Mouse (Mus musculus) lung, postnatal 36 days (tissue): ENCODE results near the gene Sdhc.

ENCODE experiments used
- DNase-seq: peaks from one replicate; pipeline ENCODE4 v3.0.0; 2022; ENCODE audit warnings: mixed read lengths

The Sdhc gene

DNA sequence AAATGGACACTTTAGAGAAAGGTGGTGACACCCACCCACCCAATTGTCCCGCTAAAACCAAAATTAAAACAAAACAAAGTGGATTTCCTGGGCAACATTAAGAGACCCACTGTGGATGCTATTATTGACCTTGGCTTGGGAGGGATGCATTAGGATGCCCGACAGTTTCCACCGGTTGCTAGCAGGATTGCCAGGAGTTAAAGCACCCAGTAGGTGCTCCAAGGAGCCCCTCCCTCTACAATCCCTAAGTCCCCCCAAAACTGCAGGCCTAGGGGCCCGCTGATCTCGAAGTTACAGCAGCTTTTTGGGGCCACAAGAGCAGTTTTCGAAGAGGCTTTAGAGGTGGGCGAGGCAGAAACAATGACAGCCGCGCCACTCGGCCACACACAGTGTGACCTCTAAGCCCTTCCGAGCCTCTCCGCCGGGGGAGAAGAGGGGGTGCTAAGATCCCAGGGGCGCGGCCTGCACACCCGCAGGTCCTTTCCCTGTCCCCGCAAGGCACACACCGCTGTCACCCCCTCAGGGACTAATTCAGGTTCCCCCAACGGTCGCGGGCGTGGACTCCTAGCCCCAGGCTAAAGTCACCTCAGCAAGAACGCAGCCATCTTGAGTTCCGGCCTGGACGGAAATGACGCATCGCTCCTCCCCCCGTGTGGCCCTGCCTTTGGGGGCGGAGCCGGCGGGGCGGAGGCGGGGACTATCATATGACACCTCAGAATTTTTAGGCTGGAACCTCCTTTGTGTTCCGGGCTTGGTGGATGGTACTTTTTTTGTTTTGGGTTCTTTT lies at the start of gene Sdhc, which contains the start of gene Mpz:
TSS of gene Sdhc (minus strand) at position 630 of the 787 bp plus-strand sequence.
TSS of gene Mpz (plus strand) at position 738 of the 787 bp plus-strand sequence.
- DNase-seq = peak; percentile 98

DNA sequence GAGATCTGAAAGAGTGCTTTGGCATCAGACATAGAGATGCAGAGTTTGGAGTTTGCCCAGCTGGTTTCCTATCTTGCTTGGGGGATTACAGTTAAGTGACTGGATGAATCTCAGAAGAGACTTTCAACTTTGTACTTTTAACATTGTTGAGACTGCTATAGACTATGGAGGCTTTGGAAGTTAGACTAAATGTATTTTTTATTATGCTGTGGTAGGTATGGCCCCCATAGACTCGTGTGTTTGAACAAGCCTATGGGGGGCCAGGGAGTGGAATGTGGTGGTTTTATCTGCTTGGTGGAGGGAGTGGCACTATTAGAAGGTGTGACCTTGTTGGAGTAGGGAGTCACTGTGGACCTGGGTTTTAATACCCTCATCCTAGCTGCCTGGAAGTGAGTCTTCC lies 49.1 kb upstream of the Sdhc start:
- no peak for DNase-seq

DNA sequence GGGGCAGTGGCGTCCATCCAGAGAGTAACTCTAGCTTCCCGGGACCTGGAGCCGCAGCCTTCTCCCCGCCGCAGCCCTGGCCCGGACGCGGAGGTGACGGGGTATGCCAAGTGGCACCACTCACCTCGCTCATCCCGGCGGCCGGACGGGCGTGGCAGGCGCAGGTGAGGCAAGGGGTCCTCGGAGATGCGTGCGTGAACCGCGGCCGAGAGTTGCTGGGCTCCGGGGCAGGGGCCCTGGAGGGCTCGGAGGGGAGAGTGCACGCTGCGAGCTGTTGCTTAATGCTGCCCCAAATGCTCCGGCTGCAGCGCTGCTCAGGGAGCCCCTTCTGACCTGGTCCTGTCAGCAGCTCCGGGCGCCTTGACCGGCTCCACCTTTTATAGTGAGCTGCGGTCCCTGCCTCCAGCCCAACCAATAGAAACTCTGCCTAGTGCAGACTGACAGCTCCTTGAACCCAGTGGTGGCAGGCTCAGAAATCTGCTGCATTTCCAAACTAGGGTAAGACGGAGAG lies 45.5 kb upstream of the Sdhc start, which contains the start of gene Pcp4l1:
TSS of gene Pcp4l1 (minus strand) at position 382 of the 511 bp plus-strand sequence.
- peak; percentile 76 for DNase-seq

DNA sequence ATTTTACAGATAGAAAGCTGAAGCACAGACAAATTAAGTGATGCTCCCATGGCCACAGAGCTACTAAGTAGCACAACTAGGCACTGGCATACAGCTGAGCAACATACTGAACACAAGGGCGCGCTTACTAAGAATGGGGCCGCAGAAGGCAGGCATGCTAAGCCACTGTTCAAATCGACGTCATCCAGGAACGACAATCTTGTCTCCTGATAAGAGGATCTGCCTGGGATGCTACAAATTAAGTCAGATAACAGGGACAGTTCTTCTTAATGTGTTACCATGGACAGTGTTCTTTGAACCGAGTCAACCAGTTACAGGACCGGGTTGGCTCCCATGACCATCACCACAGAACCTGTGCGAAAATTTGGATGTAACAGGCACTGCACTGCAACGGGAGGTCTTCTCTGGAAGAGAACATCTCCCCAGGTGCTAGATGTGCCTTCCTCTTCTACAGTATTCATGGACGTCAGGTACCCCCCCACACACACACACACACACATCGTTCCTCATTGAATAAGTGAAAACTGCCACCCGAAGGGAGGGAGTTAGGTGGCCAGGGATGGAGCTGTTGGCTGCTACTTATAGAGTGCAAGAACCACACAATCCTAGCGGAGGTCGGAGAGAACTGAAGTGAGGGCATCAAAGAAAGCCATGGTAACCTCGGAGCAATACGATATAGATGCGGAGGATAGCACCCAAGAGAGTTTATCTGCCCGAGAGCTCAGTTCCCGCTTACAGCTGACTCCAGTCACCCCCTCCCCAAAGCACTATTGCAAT lies 44.8 kb upstream of the Sdhc start:
- DNase-seq = no peak

DNA sequence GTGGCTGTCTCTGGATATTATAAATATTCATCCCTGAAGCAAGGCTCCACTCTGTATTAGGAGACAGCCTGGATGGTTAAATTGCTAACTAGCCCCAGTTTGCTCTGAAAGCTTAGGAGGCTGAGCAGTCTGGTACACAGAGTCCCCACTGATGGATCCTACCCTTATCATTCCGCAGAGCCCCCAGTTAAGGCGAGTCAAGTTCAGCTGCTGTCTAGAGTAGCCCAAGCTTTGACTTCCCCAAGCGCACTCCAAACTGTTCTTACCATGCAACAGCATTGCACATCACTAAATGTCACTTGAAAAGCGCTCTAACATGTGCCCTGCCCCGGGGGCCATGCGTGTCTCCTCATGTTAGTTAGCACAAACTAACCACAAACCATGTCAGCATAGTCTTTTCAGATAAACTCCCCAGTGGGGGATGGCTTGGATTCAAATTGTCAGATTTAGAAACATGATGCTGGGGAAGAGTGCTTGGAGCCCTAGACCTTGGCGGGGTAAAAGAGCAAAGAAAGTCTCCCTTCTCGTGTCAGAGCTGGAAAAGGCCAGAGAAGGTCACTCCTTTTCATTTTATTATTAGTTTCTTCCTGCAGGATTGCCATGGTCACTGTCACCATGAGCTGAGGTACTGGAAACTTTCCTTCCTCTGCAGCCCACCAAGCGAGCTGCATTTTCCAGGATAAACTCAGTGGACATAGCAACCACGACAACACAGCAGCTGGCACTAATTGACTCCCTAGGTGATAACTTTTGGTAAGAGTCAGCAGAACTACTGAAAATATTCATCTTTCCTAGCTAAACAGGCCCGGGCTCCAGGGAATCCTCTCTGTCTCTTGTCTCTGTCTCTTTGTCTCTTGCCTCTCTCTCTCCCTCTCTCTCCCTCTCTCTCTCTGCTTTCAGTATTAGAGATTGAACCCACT lies 43.8 kb upstream of the Sdhc start:
- DNase-seq = no peak

DNA sequence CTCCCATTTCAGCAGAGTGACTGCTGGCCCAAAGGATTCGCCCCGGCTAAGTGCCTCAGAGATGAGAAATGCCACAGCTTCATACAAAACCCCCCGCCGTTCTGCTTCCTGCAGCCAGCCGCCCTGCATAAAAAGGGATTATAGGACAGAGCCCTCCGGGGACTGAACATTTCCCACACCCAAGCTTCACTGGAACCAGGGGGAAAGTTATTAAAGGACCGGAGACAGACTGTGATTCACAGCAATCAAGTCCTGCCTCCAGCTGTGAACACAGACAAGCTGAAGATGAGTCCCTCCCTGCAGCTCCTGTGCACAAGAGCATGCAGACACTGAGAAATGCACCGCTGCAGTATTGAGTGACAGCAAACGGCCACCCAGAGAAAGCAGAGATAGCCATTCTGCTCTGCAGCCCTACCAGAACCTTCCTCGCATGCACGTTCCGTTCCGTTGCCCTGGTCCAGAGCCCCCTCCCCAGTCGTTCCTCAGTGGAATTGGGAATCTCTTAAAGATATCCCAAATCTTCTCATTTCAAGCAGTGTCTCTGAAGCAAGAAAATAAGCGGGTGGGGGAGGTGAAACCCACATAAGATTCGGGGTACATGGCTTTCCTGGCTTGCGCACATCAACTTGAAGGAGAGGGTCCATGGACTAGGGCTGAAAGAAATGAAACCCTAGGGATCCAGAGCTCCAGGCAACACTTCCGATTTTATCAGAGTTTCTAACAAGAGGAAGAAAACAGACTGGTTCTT lies 42.9 kb upstream of the Sdhc start:
- DNase-seq = no peak

DNA sequence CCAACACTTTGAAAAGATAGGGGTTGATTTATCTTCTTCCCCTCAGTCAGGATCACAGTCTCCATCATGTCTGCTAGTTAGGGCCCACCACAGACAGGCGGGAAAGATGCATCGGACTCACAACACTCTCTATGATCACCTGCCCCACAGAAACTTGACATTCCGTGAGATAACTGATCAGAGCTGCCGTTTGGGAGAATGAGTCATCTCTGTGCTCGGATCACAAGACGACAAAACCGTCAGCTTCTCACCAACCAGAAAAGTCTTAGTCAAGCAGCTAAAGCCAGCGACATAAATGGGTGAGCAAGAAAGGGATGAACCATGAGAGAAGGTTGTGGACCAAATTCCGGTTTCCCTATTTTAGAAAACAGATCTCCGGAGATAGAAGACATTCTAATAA lies 41.9 kb upstream of the Sdhc start:
- no peak for DNase-seq

DNA sequence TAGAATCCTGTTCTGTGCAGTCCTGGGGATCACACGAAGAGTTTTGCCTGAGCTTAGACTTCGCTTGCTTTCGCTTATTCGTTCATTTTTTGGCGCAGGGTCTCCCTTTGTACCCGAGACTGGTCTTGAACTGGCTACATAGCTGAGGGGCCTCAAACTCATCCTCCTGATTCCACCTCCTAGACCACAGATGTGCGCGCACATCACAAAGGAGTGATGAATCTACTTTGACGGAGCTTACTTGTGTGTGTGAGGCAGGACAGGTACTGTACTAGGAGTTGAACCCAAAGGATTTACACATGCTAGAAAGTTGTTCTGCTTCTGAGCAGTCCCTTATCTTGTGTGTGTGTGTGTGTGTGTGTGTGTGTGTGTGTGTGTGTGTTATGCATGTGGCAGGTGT lies 40.4 kb upstream of the Sdhc start:
- no peak for DNase-seq

DNA sequence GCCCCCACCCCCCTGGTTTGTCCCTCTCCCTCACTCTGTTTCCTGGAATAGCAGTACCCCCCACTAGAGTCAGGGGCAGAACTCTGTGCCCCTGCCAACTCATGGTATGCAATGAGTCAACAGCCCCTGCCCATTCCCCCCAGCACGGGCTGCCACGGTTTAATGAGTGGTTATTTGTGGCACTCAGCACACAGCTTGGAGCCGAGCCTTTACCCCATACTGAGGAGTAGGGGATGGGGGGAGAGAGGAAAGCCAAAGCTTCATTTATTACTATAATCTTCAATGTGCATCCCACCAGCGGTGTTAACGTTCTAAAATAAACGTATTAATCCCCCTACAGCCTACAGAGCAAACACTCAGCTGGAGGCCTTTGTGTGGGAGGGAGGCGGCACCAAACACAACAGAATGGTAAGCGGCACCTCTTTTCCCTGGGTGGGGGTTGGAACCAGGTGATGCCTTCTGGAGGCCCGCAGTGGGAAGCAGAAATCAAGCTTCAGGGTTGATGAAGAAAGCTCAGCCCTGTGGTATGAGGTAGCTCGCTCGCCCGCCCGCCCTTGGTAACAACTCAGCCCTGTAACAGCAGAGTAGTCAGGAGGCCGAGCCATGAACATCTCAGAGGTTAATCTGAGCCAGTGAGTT lies 39.2 kb upstream of the Sdhc start:
- DNase-seq = no peak

DNA sequence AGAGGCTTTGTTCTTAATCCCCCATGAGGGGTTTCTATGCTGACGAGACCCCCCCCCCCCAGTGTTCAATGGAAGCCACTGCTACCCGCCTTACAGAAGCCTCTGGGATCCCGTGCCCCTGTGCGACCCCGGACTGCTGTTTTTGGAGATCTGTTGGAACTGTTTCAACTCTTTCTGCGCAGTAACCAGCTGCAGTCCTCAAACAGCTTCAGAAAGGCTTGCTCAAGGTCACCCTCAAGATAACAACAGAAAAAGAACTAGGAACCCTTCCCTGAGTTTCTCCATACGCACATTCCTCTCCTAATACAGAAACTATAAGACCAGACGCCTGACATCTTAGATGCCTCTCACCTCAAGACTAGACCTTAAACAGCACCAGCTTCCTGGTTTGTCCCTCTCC lies 38.6 kb upstream of the Sdhc start:
- DNase-seq = no peak

DNA sequence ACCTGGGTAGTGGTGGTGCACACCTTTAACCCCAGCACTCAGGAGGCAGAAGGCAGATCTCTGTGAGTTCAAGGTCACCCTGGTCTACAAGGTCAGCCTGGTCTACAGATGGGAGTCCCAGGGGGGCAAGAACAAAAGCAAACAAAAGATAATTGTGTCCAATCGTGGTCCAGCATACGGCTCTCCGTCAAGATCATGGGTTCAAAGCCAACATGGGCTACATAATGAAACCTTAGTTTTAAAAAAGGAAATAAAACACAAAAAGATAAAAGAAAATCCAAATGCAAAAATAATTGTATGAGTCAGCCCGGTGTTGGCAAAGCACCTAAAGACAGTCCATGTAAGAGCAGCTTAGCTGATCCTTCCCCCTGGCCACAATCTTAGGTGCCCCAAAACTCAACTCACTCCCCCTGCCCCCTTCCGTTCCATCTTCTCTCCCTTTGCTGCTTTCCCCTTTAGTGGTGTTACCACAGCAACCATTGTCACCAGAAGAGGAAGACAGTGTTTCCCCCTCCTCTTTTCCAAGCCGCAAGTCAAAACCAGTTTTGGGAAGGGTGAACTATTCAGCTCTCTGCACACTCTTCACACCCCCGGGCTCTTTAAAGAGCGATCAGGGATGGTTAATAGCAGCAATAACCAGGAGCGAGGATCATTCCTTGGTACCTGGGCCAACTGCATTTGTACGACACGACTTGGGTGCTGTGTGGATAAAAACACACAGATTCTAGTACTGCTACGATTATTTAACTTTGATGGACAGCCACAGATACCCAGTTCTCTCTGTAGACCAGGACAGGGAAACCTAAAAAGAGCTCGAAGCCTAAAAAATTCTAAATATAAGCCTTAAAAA lies 37.7 kb upstream of the Sdhc start:
- no peak for DNase-seq

DNA sequence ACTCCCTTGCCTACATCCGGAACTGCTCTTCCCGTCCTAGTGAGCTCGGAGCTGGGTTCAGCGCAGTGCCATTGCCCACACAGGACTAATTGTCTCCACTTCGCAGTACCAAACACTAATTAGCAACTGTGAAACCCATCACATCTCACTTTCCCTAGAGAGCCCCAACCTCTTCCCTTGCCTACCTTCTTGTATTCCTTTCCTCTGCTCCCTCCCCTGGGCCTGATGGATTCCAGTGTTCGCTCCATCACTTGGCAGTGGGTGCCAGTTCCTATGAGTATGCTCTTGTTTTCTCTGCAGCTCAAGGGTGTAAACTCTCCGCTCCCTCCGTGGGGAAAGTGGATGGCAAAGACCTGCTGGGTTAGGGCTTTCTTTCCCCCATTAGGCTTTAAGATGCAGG lies 35.3 kb upstream of the Sdhc start:
- no peak for DNase-seq

DNA sequence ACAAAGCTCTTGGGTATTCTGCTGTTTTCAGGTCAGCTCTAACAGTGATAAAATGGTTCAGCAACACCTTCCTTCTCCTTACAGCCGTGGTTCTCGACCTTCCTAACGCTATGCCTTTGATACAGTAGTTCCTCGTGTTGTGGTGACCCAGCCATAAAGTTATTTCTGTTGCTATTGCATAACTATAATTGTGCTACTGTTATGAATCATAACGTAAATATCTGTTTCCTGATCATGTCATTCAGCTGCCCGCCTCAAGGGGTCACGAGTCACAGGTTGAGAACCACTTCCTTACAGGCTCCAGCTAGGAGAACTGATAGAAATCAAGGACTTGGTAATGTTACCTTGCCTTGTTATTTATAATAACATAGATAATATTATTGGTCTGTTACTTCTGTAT lies 33.9 kb upstream of the Sdhc start:
- peak; percentile 91 for DNase-seq

DNA sequence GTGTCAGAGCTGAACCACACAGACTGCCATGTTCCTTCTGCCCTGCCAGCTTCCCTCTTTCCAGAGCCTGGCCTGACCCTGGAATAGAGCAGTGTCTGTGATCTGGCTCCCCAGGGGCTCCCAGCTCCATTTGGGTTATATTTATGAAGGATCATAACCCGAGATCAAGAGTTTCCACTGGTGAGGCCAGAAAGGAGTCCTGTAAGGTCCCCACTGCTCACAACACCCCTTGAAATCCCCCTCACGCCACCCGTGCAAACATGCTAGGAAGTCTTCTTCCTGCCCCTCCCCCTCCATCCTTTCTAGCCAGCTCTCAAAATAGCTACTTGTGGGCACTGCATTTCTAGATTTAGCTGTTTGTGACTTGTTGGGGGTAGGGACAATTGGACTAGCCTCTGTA lies 33.2 kb upstream of the Sdhc start:
- peak; percentile 44 for DNase-seq

DNA sequence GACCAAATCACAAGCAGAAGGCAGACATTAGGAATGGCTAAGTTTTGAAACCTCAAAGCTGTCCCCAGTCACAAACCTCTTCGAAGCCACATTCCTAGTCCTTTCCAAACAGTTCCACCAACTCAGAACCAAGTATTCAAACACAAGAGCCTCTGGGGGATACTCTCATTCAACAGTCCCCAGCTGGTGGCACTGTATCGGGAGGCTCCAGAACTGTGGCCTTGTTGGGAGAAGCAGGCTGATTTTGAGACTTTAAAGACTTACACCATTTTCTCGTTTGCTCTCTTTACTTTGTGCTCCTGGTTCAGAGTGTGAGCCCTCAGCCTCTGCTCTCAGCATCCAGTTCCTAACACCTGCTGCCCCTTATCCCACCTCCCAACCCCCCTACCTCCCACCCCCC lies 32.6 kb upstream of the Sdhc start:
- DNase-seq = no peak

DNA sequence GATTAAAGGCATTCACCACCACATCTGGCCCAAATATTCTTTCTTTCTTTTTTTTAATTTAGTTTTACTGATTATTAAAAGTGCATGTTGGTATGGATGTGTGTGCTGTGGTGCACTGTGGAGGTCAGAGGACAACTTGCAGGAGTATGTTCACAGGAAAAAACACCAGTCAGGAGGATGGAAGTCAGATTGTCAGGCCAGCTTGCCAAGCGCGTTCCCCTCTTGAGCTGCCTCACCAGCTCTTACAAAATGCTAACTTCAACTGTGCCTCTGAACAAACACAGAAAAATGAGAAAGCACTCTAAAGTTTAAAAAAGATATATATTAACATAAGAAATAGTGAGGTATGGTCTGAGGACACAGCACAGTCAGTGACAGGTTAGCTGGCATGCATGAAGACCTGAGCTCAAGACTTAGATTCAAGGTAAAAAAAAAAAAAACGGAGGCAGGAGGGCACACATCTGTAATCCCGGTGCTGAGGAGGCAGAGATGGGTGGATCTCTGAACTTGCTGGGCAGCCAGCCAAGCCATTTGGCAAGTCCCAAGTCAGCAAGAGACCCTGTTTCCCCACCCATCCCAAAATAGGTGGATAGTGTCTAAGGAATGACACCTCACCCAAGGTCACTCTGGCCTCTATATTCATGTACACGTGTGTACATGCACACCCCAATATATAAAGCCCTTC lies 29.2 kb upstream of the Sdhc start:
- no peak for DNase-seq

DNA sequence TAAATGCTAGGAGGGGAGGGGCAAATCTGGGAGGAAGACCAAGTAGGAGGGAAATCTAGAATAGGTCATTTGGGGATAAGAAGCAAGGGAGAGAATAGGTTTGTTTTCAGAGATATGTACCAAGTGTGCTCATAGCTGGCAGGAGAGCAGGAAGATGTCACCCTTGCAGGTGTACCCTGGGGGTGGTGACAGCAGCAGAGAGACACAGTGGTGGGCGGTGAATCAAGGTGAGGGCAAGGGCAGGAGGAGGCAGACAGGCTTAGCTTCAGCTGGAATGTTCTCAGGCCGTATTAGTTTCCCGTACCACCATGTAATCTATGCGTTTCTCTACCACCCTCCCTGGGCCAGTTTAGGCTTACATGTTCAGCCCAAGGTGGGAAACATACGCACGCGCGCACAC lies 22.4 kb upstream of the Sdhc start:
- no peak for DNase-seq

DNA sequence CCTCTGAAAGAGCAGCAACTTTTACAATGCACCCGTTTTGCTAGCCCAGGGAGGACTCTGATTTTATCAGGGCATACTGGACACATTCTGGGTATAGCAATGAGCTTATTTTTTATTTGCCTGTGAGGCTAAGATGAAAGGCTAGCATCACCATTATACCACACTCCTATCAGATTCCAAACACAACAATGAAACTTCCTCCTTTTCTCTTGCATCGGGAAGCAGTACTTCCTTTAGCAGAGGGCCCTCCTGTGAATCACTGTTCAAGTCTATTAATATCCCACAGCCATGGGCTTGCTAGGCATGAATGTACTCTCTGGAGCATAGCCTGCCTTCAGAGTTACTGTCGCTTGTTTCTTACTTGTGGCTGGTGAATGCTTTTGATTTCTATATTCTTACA lies 20.7 kb upstream of the Sdhc start:
- peak; percentile 50 for DNase-seq

DNA sequence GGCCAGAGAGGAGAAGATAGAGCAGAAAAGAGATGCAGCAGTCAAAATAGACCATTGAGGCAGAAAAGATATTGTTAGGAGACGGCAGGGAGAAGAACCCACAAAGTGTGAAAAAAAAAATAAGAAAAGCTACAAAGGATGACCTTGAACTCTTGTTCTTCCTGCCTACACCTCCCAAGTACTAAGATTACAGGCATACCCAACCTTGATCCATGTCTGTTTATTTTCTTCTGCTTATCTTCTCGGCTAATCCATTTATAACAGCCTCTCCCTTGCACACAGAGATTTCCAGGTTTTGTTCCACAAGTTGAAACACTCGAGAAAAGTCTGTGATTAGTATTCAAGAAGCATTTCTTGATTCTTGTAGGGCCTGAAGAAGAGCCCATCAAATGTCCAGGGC lies 19.5 kb upstream of the Sdhc start:
- DNase-seq = no peak

DNA sequence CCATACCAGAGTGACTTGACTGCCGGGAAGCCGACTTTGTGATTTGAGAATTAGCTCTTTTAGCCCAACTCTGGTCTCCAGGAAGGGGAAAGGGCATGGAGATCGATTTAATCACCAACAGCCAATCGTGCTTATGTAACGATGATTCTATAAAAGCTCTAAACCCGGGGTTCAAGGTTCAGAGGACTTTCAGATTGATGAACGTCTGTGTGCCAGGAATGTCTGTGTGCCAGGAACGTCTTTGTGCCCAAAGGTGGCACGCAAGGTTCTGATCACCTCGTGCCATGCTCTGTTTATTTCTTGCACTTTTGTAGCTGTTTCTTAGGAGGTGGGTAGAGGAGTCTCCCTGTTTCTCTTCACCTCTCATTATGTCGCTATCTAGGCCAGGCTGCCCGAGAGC lies 18.5 kb upstream of the Sdhc start:
- DNase-seq = no peak
